Mouse (Mus musculus): ENCODE data around the gene Rnps1.
"Not testable (repeated sequence)": the region's sequence is repeated elsewhere in the genome, so short reads cannot be mapped to it uniquely, and the experiment has no call there.

Rnps1 gene

DNA sequence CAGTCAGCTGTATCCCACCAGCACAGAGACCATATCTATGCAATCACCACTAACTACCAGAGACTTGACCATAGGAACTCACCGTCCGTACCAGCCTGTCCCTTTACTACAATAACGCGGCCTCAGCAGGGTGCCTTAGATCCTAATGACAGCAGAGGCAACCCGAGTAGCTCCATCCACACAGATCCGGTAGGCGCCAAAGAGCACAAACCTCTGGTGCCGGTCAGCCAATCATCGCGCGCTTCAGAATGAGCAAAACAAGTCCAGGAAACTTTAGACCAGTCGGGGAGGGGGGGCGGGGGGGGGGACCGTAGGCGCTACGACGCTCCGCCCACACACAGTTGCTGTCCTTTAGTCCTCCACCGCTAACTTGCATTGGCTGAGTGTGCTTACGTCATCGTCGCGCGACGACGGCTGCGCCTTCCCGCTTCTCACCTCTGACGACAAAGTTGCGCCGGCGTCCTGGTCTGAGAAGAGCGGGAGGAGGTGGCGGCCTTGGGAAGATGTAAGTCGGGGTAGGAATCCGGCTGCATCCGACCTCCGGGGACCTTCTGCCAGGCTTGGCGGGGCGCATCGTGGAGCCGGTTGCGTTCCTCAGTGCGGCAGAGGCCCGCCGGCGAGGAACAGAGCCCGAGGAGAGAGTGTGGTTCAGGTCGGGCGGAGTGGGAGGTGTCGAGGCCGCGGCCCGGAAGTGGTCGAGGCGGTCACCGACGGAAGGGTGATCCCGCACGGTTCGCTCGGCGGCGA, at the start of gene Rnps1:
Gene Rnps1 (plus strand): TSS at position 336 of the 747 bp plus-strand sequence.
- peak; percentile 98 for DNase-seq (ENCODE audit: low read depth)

DNA sequence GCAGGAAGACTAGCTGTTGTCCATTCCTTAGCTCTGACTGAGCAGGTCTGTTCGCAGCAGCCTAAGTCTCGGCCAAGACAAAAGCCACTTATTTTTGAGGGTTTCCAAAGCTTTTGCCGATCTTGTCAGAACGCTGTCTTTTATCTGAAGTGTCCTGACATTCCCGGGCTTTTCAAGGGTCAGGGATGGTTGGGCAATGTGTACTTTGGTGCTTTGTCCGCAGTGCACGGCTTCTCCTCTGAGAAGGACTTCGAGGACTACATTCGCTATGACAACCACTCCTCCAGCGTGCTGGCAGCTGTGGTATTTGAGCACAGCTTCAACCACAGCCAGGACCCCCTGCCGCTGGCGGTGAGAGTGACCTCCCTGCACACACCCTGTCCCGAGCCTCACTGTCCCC, 48.5 kb upstream of the Rnps1 start:
- DNase-seq (ENCODE audit: low read depth), result no peak

DNA sequence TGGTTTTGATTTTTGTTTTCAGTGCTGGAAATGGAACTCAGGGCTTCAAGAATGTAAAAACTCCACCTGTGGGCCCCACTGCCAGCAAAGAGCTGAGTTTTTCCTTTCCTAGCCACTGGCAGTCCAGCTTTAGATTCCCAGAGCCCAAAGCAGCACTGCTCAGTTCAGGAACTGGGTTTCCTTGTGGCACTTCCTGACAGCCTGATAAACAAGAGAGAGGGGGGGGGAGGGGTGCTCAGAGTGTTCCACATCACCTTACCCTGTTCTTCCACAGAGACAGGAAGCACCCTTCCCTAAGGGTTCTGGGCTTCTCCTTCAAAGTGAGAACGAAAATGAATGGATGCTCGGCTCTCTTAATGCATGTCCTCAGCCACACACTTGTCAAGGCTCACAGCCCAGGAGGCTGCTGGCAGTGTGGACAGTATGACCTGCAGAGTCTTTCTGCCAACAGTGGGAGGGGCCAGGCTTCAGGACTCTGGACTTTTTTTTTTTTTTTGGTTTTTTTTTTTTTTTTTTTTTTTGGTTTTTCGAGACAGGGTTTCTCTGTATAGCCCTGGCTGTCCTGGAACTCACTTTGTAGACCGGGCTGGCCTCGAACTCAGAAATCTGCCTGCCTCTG, 39.2 kb upstream of the Rnps1 start:
- DNase-seq (ENCODE audit: low read depth), result no peak

DNA sequence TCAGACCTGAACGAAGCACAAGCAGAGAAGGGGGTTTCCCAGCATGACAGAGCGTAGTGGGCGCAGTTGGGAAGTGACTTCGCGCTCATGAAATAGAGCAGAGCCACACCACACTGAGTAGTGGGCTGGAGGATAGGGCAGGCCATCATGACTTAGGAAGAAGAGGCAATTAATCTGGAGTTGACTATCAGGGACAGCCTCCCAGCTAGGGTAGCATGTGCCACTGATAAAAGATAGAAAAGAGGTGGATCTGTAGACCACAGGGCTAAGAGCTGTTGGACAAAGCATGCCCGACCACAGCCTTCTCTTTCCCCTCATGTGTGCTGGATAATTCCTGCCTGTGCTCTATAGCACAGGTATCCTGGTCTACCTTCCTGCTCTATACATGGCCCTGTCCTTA, 38.5 kb upstream of the Rnps1 start:
- no peak for DNase-seq (ENCODE audit: low read depth)

DNA sequence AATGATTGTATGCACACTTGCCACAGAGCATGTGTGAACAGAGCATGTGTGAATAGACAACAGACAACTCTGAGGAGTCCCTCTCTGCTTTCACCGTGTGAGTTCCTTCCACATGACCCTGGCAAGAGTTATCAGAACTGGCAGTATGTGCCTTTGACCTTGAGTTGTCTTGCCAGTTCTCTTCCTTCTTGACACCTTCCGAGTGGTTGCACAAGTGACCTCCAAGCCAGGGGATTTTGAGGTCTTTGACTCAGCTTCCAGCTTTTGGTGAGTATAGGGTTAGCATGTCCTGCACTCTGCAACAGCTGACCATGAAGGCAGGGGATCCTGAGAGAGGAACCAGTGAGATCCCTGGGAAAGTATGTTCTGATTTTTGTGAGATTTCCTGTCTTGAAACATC, 35.9 kb upstream of the Rnps1 start:
- no peak for DNase-seq (ENCODE audit: low read depth)

DNA sequence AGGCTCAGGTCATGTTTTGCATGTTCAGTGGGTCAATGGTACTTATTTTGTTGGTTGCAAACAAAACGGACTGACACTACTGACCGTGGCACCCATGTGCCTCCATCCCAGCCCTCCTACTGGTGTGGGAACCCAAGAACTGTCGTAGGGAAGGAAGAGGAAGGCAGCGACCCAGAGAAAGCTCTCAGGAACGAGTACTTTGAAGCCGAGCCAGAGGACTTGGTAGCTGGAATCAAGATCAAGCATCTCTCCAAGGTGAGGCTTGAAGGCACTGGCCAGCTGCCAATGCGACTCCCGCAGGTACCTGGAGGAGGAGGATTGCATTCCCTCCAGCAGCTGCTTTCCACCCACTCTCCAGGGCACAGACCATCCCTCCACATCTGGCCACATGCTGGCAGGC, 30.6 kb upstream of the Rnps1 start:
- DNase-seq (ENCODE audit: low read depth), result no peak

DNA sequence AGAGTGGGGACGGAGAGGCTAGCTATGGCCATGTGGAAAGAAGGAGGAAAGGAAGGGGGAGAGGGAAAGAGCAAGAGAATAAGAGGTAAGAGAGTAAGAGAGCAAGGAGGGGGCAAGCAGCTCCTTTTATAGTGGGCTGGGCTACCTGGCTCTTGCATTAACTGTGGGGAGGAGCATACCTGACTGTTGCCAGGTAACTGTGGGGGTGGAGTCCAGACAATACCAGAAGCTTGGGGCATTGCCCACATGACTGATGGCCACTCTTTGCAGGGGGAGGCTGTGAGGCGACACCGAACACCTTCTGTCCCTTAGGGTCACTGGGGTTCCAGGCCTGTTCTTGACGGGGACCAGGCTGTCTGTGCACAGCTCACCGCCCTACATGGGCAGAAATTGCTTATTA, 25.7 kb upstream of the Rnps1 start:
- DNase-seq (ENCODE audit: low read depth), result no peak

DNA sequence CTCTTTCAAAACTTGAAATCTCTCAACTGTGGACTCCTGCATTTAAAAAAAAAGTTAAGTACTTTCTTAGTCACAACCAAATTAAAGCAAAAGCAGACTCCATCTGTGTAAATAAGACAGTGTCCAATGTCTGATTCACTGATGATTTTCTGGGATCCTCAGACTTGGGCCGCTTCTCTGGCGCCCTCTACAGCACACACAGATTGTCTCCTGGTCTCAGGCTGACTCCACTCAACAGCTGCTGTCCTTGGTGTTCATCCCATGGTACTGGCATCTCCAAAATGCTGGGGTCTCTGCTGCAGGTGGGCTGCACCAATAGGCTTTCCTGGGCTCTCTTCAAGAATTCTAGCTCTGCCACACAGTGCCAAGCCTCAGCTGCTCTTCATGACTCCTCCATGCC, 24.5 kb upstream of the Rnps1 start:
- peak; percentile 46 for DNase-seq (ENCODE audit: low read depth)

DNA sequence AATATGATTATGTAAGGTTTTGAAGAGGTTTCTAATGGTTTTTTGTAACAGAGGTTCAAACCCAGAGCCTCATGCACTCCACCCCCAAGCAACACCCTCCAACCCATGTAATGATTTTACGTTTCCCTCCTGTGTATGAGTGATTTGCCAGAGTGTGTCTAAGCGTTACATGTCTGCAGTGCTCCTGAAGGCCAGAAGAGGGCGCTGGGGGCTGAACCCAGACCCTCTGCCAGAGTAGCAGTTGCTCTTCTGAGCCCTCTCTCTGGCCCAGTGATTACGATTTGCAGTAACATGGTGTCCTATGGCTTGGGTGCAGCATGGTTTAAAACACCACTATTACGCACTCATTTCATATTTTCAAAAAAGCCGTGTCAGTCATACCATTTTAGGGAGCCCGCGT, 23.2 kb upstream of the Rnps1 start:
- DNase-seq (ENCODE audit: low read depth), result no peak

DNA sequence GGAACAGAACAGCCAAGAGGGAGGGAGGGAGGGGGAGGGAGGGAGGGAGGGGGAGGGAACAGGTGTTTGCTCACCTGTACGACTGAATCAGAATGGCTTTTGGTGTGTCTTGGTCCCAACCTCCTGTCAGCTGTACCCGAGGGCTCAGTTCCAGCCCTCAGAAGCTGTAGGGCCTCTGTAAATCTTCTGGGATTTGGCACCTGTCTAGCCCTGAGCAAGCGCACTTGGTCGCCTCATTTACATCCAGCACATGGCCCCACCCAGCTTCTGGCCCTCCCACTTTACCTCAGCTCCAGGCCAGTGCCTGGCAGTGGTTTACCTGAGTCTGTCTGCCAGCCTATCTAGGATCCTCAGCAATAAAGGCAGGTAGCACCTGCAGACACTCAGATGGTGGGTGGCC, 20.8 kb upstream of the Rnps1 start:
- DNase-seq (ENCODE audit: low read depth), result no peak

DNA sequence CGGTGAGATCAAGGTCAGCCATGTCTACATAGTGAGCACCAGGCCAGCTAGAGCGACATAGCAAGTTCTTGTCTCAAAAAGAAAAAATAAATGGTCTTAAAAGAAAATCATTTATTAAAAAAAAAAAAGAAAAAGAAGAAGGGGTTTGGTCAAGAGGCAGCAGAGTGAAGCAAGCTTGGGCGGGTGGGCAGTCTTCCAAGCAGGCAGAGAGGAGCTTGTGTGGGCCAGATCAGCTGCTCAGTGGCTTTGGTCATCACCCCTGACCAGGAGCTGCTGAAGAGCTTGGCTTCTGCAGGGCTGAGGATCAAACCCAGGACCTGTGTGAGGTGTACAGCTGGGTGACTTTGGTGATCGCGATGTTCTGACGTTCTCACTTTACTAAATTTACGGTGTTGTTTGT, 19.9 kb upstream of the Rnps1 start:
- DNase-seq (ENCODE audit: low read depth), result no peak

DNA sequence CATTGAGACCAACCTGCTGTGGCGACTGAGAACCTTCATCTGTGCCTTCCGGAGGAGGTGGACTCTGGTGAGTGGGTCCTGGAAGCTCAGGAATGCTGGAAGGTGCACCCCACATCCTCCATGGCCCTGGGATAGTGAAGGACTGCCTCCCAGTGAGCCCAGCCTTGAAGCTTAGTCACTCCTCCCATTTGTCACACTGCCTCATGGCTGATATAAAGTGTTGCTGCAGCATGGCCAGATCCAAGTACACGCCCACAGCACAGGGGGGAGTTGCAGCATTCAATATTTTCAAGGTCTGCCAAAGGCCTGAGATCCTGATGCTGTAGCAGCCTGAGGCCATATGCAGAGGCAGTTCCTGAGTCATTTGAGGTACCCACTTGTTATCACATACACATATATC, 12.0 kb upstream of the Rnps1 start:
- no peak for DNase-seq (ENCODE audit: low read depth)

DNA sequence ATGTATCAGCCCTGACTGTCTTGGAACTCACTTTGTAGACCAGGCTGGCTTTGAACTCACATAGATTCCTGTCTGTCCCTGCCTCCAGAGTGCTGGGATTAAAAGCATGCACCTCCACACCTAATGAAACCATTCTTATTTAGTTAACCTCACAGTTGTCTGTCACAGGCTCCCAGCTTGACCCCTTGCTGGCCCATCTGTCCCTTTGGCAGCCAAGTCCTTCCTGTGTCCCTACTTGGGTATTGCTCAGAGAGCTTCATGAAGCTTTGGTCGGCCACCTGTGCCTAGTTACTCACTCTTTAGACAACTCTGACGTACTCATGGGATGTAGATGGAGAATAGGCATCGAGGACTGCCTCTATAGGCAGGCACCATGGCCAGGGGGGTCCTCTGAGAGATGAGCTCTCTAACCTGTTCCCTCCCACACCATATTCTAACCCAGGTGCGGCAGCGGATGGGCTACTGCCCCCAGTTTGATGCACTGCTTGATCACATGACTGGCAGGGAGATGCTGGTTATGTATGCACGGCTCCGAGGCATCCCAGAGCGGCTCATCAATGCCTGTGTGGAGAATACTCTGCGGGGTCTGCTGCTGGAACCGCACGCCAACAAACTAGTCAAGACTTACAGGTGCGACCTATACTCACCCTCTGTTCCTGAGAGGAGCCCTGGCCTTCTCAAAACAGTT, 7.1 kb upstream of the Rnps1 start:
- DNase-seq (ENCODE audit: low read depth), result no peak

DNA sequence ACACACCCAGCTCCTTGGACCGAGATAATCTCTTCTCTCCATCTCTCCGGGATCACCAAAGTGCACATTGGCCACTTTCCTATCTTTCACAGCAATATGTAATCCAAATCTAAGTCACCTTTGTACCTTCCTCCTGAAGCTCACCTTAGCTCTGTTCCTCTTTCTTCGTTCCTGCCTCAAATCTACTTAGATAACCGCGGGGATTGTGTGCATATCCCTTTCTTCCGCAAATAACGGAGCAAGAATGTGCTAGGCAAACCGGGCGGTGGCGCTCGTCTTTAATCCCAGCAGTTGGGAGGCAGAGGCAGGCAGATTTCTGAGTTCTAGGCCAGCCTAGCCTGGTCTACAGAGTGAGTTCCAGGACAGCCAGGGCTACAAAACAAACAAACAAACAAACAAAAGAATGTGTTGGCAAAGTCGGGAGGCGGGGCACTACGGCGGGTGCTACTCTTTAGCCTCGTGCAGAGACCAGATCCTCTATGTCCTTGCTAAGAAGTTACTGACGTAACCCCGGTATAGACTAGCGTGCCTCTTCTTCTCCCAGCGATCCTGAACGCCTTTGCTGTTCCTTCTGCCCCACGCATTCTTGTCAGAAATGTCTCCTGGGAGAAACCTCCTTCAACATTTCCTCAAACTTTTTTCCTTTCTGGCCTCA, 681 bp upstream of the Rnps1 start:
- no peak for DNase-seq (ENCODE audit: low read depth)

DNA sequence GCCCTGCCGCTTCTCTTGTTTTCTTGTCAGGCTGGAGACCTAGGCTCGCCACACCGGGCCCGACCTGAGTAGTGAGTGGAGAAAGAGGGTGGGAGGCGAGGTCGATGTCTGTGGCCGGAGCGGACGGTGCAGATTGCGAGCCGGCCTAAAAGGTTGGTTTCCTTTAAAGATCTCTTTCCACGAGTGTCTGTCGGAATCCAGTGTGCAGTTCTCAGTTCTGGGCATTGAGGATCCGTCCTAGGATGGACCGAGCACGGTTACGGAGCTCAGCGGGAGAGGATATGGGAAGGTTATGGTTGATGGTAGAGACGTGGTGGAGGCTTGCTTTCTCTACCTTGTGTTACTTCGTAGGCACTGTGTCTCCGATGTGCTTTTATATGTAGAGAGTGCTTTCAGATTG, 646 bp downstream of the Rnps1 start:
- DNase-seq (ENCODE audit: low read depth), result no peak

DNA sequence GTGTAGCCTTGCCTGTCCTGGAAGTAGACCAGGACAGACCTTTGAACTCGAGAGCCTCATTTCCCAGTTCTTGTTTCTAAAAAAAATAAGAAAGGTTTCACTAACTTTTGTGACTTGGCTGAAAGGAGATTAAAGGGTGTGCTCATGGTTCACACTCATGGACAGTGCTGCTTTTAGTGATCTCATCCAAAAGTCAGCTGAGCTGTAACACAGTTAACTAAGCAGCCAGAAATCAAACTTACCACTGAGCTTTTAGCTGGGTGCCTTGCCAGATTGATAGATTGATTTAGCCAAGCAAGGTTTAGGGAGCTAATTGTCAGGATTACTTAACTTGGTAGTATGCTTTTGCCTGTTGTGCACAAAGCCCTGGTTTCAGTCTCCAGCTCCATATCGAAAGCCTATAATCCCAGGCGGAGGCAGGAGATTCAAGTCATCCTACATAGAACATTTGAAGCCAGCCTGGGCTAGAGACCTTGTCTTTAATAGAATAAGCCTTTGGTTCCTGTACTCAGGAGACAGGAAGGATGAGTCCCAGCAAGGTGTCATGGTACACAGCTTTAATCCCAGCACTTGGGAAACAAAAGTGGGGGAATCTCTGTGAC, 1.8 kb downstream of the Rnps1 start:
- no peak for DNase-seq (ENCODE audit: low read depth)

DNA sequence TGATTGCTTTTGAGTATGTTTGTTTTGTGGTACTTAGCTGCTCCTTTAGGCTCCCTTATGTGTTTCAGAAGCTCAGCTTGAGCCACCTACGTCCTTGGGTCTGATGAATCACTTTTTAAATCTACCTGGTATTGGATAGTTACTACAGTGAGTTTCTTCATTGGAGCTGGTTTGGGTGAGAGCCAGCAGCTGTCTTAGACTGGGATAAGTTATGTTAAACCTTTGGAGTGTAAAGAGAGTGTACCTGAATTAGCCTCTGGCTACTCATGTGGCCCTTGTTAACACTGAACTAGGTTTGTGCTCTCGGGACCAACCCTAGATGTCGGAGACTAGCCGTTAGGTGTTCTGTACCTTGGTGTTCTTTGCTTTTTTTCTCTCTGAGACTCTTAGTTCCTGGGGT, 8.7 kb downstream of the Rnps1 start:
- no peak for DNase-seq (ENCODE audit: low read depth)

DNA sequence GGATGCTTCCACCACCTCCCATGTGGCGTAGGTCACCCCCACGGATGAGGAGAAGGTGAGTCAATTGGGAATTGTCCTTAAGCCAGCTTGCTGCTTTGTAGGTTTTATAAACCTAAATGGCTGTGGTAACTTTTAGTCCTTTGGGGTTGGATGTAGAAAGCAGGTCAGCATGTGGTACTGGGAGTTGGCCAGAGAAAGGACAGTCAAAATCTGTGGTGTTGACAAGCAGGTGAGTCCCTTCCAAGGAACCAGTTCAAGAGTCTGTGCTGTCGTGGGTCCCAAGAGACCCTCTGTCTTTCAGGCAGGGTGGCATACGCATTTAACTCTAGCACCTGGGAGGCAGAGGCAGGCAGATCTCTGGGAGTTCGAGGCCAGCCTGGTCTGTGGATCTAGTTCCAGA, 10.1 kb downstream of the Rnps1 start:
- no peak for DNase-seq (ENCODE audit: low read depth)

DNA sequence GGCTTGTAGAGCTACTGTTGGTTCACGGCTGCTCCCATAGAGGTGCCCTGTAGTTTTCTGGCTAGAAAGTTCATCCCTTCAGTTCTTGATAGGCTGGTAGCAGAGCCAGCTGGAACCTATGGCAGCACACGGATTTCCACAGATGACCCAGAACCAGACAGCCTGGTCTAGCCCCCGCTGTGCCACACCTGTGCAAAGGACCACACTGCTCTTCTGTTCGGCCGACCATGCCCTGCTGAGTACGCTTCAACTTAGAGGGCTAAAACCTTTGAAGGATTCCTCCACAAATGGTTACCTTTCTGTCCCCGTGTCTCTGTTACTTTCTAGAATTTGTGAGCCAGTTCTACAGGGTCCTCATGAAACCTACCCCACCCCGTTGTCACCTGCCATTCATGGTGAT, 11.0 kb downstream of the Rnps1 start:
- DNase-seq (ENCODE audit: low read depth), result not testable (repeated sequence)

DNA sequence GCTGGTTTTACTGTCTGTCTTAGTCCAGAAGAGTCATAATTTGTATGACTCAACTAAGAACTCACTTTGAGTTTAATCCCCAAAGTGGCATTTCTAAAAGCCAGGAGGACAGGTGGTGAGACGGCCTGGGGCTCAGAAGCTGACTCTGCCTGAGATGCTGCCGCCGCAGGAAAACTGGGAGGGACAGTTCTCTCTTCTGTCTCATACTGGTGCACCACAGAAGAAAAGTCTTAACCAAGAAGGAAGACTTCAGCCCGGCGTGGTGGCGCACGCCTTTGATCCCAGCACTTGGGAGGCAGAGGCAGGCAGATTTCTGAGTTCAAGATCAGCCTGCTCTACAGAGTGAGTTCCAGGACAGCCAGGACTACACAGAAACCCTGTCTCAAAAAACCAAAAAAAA, 11.5 kb downstream of the Rnps1 start:
- no peak for DNase-seq (ENCODE audit: low read depth)

DNA sequence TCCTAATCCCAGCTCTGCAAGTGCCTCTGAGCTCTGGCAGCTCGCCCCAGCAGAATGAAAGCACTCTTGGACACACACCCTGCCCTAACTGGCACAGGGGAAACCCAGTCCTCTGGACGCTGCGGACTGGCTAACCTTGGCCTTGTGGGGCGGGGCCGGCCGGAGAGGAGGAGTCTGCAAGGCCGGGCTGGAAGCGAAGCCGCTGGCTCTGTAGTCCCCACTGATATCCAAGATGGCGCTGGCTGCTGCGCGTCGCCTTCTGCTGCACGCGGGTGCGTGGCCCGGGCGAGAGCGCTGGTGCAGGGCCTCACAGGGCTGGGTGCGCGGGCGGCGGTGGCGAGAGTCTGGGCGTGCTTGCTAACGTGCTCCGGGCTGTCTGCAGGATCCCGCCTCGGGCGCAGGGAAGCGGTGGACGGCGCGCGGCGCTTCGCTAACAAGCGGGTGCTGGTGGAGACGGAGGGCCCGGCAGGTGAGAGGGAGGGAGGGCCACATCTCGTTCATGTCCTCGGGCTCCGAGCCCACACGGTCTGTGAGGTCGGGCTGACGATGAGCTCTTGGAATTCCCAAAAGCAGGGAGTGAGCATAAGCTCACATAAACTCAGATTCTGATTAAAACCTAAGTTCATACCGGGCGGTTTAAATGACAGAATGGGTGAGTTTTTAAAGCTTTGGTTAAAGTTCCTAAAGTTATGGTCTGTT, 12.3 kb downstream of the Rnps1 start, which contains the start of gene Eci1:
Gene Eci1 (plus strand): TSS at position 171 of the 699 bp plus-strand sequence.
- DNase-seq (ENCODE audit: low read depth), result peak; percentile 92

DNA sequence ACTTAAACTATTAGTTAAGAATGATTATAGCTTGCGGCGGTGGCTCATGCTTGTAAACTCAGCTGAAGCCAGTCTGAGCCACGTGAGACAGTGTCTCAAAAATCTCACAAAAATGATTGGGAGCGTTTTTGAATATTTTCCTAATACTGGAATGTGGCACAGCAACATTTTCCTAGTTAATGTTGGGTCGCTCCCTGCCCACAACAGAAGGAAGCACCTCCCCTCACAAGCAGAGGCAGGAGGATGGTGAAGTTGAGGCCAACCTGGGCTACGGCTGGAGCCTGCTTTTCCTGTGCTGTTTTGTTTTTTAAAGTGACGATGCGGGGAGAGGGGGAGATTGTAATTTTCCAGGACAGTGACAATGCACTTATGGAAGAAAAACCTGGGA, 12.8 kb downstream of the Rnps1 start:
- DNase-seq (ENCODE audit: low read depth), result peak; percentile 10

Data from fibroblast of lung, adult 2 months (primary cell).